Mouse (Mus musculus) G1E-ER4 (cell line): ENCODE measurements around the gene Polr3h. TPM values are rescaled to one million over a fixed set of nuclear protein-coding genes. Genes with fewer than 3 reads are reported as not detected.

Experiments used
- GATA1 ChIP-seq: IDR thresholded peaks from one replicate; pipeline ENCODE4 v1.8.0; 2012; ENCODE audit warnings: low read length, inconsistent platforms
- polyA plus RNA-seq: library from polyadenylated mRNA; stranded (reverse); fragments of >175 nt; gene quantifications from 2 replicates; pipeline ENCODE4 v1.2.3, GENCODE M21; 2012

Gene Polr3h
- polyA plus RNA-seq, 1 experiment: 86.3 TPM

DNA sequence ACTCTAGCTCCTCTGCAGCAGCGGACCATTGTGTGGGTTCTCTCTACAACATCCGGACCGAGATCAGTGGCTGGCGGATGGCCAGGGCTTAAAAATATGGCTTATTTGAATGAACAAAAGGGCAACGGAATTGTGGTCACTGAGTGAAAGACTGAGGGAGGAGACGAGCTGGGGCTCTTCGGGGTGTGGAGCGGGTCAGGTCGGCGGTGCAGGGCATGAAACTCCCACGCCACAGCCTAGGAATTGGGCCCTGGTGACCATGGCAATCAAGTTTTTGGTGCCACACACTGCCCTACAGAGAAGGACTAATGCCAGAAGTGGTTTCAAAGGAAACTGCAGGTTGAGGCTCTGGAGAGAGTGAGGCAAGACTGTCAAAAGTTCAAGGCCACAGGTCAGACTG lies 2.2 kb upstream of the Polr3h start:
- TF ChIP-seq GATA1: no peak

DNA sequence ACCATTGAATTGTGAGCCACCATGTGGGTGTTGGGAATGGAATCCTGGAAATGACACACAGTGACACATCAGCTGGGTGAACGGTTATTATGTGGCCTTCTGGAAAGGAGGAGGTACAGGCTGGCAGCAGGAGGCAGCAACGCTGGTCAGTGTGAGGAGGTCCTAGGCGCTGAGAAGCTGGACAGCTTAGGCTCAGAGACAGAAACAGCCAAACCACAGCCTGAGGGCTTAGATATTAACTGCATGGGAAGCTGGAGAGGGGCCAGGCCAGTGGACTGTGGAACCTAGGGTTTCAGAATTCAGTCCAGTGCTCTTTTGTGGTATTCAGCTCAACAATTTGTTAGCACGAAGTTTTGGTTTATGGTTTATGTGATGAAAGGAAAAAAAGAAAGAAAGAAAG lies 1.7 kb upstream of the Polr3h start:
- no peak for TF ChIP-seq GATA1

DNA sequence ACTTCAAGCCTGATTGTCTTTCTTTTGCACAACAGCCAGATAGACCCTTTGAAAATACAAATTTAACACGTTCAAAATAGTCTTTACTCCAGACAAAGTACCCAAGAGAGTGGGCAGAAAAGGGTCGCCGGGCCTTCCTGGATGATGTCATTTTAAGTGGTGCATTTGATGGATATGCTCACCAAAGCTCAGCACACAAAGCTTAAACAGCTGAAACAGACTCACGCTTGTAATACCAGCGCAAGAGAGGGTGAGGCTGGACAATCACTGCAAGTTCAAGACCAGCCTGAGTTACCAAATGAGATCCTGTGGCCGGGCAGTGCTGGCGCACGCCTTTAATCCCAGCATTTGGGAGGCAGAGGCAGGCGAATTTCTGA lies 394 bp upstream of the Polr3h start:
- no peak for TF ChIP-seq GATA1

DNA sequence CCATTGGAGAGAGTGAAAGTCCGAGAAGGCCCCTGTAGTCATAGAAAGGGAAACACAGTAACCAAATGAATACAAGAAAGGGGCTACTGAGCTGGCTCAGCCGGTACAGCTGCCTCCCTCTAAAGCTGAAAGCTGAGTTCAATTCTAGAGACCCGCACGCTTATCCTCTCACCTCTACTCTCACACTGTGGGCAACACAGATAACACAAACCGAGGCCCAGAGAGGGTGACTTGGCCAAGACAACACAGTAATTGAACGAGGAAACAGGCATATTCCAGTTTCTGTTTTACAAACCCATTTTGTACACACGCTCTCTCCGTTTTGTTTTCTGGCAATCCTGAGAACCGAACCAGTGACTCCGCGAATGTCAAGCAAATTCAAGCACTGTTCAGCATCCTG lies 1.1 kb downstream of the Polr3h start:
- TF ChIP-seq GATA1: no peak

DNA sequence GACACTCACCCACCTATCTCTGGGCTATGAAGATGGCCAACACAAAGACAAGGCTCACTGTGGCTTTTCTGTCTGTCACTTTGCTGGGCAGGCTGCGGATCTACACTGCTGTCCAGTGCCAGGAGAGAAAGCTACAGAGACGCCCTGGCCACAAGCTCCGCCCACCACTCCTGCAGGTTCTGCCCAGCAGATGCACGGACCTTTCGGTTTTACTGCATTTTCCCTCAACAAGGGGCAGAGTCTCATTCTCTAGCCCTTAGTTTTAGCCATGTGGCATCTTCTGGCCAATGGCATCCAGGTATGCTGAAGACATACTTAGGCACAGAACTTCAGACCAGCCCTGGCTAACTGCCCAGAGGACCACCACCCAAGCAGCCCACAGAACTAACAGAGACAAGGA lies 4.8 kb downstream of the Polr3h start:
- no peak for TF ChIP-seq GATA1

GRCm38 (mm10) chr15:81920546-81921217 lies 5.4 kb downstream of the Polr3h start:
- no peak for TF ChIP-seq GATA1

DNA sequence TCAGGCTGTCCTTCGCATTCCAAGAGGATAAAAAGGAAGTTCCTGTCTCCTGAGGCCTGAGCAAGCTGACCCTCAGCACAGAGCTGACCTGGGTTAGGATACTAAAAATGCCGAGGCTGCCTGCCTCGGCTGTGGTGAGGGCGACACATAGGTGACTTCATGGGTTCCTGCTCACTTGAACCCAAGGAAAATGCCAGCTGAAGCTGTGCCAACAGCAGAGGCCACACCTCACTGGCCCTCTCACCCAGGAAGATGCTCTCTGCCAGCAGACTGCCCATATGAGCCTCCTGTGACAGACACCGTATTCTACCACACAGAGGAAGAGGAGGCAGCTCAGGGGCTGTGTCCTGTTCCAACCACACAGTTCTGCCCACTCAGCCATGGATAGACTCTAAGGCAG lies 7.0 kb downstream of the Polr3h start:
- no peak for TF ChIP-seq GATA1

DNA sequence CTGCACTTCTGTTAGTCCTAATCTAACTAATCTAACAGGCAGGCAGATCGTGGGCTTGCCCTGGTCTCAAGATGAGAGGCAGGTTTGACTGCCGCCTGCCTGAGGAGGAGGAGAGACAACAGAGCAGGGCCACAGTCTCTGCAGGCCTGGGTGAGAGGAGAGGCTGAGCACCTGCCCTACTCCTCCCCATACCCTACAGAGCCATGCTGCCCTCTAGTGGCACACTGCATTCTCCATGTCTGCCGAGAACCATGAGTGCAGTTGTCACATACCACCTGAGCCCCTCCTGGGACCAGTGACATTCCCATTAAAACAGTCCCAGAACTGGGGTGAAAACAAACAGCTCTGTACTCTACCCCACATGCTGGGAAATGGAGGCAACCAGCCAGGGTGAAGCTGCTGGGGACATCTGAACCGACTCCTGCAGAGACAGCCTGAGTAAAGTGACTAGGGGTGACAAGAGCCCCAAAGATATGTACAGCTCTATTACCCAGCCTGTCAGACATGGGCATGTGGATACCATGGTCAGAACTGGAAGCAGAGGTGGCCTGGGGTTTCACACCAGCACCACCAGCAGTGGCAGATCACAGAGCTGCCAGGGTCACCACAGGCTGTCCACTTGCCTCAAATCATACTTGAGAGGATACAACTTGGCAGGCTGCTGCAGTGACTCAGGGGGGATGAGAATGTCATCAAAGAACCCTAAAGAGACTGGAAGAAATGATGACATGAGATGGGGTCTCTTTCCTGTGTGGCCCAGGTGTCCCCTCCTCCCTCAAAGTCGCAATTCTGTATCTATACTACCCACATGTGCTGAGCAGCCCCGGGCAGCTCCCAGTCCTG lies 8.2 kb downstream of the Polr3h start:
- no peak for TF ChIP-seq GATA1

- no peak for TF ChIP-seq GATA1
Measured at GRCm38 (mm10) chr15:81917201-81917600, 8.8 kb downstream of the Polr3h start.

- no peak for TF ChIP-seq GATA1
Measured at GRCm38 (mm10) chr15:81915663-81916062, 10.4 kb downstream of the Polr3h start.

- TF ChIP-seq GATA1: no peak
Measured at GRCm38 (mm10) chr15:81914668-81915067, 11.4 kb downstream of the Polr3h start.

DNA sequence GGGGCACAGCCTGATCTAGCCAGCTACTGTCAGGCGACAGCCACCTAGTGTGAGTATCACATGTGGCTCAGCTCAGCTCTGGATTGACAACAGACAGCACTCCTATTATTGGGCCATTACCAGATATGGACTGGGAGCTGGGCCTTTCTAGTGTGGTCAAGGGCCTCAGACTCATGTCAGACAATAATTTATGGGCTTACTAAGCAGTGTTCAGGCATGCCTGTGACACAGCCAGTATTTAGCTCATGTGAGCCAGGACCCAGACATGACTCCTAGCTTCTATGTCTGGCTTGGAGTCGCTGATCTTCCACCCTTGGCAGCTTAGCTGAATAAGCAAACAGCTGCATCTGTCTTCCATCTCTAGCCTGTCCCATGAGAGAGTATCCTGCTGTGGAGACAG lies 13.5 kb downstream of the Polr3h start:
- no peak for TF ChIP-seq GATA1

- no peak for TF ChIP-seq GATA1
Measured at GRCm38 (mm10) chr15:81907953-81908352, 18.1 kb downstream of the Polr3h start.

GRCm38 (mm10) chr15:81904939-81905338 lies 21.1 kb downstream of the Polr3h start:
- TF ChIP-seq GATA1: no peak

DNA sequence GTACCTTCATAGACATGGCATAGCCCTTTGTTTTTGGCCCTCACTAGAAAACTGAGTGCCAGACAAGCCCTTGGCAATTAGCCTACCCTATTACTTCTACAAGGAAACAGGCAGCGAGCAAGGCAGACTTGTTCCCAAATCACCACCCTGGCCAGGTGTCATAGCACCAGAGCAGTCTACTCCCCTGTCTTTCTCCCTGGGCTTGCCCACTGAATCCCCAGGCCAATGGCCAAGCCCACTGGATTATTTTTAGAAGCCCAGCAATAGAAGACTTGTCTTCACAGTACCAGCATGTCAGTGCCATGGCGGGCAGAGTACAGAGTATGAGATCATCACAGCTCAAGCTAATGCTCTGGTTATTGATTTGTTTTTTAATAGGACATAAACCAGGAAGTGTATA lies 27.3 kb downstream of the Polr3h start:
- no peak for TF ChIP-seq GATA1

GRCm38 (mm10) chr15:81897607-81898285 lies 28.3 kb downstream of the Polr3h start:
- TF ChIP-seq GATA1: no peak
